Mouse (Mus musculus) neural tube, embryonic 10.5 days (tissue): ENCODE results near the gene Flt1.
"Not testable (repeated sequence)": the region's sequence is repeated elsewhere in the genome, so short reads cannot be mapped to it uniquely, and the experiment has no call there.

Experiments
- DNase-seq: peaks from one replicate; pipeline ENCODE4 v3.0.0-alpha.2; 2017; ENCODE audit warnings: low spot score; ENCODE audit errors: extremely low spot score

Gene Flt1

DNA sequence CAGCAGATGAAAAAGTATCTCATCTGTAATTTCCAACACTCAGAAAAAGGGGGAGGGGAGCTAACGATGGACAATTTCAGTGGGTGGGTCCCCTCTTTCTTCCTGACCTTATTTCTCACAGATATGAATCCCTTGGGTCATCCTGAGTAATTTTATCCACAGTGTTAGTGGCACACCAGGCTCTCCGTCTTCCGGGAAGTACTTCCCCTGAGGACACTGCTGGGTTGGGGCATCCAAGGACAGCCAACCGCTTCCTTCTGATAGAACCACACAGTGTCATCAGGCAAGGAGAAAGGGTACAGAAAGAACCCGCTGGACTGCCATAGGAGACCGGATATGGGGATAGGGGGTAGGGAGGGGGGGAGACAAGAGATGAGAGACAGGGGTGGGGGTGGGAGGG is 111.2 kb downstream of the Flt1 start:
- no peak for DNase-seq

DNA sequence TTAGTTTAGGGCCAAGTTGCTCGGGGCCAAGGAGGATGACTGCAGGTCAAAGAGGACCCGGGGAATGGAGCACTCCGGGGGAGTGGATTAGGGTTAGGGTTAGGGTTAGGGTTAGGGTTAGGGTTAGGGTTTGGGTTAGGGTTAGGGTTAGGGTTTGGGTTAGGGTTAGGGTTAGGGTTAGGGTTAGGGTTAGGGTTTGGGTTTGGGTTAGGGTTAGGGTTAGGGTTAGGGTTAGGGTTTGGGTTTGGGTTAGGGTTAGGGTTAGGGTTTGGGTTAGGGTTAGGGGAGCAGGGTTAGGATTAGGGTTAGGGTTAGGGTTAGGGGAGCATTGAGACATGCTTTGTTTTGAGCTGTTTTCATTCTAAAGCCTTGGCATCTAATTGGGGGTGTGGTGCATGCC is 114.5 kb downstream of the Flt1 start:
- DNase-seq, result not testable (repeated sequence)

DNA sequence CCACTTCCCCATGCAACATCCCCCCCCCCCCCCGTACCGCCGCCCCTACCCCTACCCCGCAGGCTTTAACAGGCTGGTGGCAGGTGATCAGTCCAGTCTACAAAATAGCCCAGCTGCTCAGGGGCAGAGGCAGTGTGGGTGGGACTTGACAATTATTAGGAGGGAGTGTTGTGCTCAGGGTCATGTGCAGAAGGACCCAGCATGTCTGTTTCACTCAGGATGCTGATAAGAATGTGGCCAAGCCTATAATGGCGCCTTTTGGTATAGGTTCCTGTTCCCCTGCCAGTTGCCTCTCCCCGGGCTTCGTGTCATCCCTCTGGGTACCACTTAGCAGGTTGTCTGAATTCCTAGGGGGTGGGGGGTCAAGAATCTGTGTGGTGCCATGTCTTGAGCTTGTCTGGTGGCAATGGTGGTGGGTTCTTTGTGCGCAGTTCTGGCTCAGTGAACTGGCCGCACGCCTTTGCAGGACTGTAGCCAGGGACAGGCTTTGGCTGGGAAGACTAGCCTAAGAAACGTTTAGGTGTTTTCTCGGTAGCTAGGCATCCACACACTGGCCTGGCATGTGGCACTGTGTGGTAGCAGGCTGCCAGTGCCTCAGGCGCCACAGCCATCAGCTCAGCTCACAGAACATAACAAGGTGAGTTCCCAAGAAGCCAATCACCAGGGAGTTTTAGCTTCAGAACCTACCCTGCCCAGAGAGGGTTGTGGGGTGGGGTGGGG is 118.4 kb downstream of the Flt1 start:
- no peak for DNase-seq

DNA sequence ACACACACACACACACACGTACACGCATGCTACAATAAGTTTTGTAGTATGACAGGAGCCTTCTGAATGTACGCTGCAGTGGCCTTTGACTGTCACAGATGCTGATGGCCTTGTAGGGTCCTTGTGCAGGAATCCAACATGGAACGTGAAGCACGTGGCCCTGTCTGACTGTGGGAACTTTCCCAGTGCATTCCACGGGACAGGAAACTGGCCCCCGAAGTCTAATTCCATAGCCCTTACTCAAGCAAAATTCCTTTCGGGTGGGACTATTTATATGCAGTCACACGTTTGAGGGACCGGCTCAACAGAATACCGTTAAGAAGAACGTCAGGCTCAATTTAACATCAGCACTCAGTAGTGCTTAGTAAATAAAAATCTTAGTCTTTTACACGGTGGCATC is 119.1 kb downstream of the Flt1 start:
- no peak for DNase-seq

DNA sequence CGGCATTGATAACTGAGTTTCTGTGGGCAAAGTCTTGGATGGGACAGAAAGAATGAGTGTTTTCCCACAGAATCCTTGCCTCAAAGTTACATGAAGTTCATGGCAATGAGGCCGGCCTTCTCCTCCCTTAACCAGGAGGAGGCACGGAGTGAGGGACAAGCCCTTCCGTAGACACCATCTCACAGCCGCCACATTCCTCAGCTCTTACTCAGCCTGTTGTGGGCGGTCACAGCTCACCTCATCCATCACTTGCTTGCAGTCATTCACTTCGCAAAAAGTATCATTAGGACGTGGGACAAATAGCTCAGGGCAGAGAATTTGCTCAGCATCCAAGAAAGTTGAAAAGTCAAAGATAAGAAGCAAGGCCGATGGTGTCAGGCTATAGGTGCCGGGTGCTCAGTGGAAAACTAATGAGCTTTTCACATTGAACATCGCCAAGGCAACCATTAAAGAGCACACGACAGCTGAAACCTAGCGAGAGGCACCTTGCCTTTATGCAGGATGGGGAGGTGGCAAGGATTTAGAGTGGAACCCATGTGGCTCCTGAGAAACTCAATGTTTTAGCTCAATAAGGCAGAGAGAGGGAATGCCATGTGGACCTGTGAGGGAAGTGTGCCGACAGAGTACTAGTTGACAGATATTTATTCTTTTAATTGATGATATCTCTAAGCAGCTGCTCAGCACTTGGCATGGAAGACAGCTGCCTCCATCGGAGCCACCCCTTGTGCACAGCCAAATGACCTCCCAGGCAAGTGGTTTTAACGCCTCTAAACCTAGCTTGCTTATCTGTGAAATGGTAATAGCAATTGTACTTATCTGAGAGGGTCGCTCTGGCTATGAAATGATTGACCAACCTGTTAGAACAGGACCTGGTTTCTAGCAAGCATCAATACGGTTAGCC is 124.1 kb downstream of the Flt1 start:
- DNase-seq, result no peak

DNA sequence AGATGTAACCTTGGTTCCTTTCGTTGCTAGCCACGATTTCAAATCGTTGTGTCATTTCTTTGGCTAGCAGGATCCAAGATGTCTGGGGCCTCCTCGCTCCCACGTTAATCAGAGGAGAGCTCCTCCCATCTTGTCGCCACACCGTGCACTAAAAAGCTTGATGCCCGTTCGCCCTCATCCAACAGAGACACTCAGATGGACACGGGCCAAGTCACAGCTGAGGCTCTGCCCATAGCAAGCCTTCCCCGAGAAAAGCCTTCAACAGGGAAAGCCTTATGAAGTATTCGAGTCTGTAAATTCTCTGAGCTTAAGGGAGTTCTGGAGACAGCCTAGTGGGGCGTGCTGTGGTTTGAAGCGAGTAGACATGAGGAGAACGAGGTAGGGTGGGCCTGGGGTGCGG is 128.0 kb downstream of the Flt1 start:
- no peak for DNase-seq

DNA sequence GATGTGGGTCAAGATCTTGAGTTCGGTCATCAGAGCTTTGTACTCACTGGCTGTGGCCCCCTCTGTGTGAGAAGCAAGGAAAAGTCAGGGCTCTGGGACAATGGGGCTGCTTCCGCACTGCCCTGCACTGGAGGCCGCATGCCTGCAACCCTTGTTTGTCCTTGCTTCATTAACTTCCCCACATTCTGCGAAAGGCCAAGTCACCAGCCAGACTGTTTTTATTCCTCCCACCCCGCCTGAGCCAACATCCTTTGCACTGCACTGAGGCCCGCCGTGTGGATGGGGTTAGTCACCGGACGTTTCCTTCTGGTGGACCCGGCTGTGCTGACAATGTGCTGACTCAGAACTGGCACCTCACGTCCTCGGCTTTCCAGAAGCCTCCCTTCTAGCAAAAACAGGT is 136.0 kb downstream of the Flt1 start:
- peak; percentile 19 for DNase-seq

DNA sequence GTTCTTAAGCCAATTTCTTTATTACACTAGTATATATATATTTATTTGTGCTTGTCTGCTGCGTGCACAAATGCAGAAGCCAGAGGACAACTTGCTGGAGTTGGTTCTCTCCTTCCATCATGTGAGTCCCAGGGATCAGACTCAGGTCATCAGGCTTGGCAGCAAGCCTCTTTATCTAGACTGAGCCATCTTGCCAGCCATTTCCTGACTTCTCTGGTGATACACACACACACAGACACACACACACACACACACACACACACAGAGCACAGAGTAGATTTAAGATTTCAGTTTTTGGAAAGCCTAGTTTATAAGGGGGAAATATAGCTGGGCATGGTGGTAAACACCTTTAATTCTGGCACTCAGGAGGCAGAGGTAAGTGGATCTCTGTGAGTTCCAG is 140.7 kb downstream of the Flt1 start:
- no peak for DNase-seq

DNA sequence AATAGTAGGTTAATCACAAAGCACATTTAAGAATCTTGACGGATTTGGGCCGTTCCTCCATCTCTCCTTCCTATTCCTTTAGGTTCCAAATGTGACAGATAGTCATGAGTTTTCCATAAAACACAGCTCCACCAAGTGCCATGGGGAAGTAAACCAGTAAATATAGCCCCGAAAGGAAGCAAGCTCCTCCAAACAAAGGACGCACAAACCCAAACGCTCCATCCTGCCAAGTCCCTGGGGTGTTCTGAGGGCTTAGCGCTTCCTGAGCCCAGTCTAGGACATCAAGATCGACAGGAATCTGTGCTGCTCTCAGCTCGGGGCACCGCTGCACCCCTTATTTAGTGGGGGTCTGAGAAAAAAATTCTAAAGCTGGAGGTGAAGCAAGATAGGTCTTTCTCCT is 141.2 kb downstream of the Flt1 start:
- no peak for DNase-seq

DNA sequence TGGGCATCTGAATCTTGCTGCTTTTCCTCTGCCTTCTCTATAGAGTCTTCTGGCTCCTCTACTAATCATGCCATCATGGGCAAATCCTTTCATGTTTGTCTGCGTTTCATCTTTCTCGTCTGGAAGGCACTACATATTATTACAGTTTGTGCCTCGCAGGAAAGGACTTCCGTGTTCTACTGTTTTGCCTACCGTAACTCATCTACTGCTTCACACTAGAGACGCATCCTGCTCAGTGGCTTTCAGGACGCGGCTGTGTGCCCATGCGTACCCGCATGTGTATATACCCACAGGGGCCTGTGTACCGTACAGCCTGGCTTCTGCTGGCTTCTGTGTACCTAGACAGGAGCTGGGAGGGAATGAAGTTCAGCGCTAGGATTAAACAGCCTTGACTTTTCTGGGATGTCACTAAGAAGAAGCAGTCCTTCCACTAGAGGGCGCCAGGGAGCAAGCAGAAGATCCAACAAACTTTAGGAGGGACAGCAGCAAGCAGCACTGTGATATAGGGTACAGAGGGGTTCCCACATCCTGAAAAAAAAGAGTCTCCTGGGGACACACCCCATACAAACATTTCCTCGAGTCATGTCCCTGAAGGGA is 142.0 kb downstream of the Flt1 start:
- DNase-seq, result peak; percentile 88

DNA sequence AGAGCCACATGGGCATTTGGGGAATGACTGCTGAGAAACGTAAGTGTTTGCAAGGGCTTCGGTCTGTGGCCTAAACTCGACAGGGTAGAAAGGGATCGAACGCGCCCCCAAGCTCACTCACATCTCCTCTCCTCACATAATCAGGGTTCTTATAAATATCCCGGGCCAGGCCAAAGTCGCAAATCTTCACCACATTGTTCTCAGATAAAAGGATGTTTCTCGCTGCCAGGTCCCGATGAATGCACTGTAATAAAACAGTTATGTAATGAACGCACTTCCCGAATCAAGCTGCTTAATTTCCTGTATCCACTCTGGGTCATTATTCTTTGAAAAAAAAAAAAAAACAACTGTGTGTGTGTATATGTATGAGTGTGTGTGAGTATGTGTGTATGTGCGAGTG is 145.6 kb downstream of the Flt1 start:
- no peak for DNase-seq

DNA sequence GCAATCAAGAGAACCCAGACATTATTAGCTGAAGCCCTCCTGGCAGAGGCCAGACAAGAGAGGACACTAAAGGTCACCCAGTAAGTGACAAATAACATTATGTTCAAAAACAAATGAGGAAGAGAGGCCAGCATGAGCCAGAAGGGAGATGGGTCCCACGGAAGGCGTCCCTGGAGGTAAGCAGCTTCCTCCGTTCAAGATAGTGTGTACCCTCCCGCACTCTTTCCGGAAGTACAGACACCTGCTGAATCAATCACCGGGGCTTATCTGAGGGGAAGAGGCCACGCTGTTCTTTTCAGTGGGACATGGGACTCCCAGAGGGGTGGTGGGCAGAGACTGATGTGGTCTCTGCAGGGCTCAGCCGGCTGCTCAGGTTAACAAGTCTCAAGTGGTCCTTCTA is 146.1 kb downstream of the Flt1 start:
- no peak for DNase-seq

DNA sequence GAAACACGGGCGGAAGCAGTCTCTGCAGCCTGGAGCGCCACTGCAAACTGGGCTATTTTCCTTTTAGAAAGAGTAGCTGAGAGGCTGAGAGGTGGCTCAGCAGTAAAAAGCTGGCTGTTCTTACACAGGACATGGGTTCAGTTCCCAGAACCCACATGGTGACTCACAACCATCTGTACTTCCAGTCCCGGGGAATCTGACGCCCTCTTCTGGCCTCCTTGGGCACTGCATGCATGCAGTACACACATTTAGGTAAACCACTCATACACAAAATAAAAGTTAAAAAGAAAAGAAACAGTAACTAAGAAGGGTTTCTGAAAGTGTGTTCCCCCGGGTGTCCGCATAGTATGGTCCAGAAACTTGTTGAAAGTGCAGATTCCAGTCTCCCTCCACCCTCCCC is 146.7 kb downstream of the Flt1 start:
- DNase-seq, result no peak

DNA sequence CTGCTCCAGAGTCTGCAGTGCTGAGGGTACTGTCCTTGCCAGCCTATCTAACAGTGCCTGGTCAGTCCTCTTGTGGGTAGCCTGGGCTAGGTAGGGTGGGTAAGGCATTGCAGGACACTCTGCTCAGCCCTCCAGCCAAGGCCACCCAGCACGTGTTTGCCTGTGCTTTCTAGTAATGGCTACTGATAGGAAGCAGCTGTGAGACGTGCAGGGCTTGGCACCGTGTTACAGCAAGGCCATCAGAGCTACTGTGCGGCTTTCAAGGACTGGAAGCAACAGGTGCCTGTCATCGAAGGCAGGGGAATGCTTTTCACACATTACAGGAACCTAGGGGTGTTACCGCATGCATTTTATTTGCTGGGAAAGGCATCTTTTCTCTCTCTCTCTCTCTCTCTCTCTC is 148.8 kb downstream of the Flt1 start:
- no peak for DNase-seq

DNA sequence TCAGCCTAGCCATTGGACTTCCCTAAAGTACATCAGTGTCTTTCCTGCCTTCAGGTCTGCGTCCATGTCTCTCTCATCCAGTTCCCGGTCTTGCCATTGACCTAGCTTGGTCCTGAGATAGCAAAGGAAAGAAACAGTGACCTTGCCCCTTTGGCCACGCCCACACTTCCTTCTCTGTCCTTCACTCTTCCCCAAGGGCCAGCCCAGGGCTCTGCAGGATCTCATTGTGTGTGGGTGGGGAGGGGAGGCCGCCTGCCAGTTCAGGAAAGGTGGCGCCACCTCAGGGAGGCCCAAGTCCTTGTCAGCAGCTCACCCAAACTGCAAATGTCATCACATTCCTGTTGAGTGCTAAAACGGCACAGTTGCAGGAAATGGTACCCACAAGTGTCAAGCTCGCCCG is 151.3 kb downstream of the Flt1 start:
- DNase-seq, result no peak

DNA sequence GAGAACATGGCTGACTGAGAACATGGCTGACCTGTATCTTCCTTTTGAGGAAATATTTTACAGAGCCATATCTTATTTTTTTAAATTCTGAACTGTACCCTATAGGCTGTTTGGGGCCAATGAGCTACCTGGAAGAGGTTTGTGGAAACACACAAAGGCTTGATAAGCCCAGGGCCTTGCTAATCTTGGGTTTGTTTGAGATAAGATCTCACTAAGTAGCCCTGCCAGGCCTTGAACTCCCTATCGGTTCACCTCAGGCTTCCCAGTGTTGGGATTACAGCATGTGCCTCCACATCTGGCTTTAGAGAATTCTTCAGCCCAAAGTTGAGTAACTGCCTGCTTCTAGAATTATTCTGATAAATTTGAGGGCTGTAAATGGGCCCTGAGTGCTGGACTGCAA is 152.3 kb downstream of the Flt1 start:
- no peak for DNase-seq

DNA sequence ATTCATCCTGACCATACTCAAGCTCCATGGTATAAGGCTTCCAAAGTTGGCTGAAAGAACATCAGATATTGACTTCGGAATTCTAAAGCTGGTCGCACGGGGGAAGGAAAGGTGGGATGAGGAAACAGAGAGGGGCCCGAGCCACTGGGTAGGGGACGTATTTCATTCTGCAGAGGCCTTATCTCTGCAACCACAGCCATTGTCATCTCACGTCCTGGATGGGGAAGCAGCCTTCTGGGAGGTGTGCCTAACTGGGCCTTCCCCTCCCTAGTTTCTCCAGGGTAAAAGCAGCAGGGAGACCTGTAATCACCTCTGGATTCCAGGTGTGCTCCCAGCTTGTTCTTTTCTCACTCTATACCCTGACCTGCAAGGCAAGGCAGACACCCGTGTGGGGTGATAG is 153.1 kb downstream of the Flt1 start:
- DNase-seq, result no peak

DNA sequence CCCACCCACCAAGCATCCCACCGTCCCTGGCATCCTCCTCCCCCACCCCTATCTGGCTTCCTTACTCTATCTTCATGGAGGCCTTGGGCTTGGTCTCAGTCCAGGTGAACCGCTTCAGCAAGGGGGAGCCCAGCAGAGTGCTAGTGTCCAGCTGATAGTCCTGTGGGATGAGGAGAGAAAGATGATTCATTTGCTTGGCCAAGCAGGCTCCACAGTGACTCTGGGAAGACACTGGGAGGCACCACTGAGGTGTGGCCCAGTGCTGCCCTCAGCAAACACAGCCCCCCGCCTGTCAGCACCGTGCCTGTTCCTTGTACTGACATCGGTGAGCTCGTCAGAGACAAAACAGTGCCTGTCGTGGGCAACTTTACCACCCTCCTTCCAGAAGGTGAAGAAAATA is 159.5 kb downstream of the Flt1 start:
- DNase-seq, result no peak

DNA sequence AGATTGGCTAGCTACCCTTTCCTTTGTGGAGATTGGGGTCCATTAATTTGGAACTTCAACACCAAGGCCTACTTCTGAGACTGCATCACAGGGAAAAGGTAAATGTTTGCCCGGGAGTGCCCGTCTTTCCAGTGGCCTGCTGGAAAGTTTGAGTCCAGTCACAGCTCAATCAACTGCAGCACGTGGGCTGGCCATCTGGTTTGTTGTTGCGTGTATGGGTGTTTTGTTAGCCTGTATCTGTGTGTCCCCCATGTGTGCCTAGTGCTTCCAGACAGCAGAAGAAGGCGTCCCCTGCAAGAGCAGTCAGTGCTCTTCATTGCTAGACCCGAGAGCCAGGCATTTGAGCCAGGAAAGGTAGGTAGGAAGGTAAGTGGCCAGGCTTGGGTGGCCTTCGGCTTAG is 160.4 kb downstream of the Flt1 start:
- no peak for DNase-seq

DNA sequence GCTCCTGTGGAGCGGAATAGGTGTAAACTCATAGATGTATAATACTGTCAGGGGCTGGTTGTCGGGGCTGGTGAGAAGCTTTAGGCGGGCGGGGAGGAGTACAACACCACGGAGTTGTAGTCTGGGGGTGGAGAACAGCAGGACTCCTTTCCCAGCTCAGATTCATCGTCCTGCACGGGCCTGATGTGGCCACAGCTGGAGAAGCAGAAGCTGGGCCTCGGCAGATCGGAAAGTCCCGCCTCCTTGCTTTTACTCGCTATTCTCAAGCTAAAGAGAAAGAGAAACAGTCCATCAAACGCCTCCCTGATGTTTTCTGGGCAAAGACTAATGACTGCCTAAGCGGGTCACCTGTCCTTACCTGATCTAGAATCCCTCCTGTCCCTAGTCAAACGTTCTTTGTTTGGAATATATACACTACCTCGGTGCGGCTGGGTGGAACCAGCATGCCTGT is 161.6 kb downstream of the Flt1 start:
- no peak for DNase-seq

DNA sequence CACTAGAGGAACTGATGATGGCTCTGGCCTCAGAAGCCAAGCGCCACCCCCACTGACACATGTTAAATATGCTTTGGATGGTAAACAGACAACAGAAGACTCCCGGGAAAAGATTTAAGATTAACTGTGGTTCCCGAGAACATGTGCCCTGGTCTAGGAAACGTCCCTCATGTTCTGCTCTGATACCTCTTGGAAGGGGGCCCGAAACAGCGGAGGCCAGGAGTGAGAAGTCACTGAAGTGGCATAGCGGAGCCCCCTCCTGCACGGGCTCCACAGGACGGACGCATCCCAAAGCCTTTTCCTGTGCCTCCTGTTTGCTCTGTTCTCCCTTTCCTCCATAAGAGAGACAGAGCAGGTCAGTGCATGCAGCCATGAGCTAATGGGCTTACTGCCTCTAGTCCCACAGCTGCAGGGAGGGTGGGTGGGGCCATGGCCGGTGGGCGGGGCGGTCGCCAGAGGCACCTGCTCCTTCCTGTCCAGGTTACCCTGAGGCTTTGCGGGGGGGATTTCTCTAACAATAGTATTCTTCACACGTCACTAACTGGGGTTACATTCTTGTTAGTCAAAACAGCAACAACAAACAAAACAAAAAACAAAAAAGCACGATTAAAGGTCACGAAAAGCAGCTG is 162.2 kb downstream of the Flt1 start:
- DNase-seq, result no peak

DNA sequence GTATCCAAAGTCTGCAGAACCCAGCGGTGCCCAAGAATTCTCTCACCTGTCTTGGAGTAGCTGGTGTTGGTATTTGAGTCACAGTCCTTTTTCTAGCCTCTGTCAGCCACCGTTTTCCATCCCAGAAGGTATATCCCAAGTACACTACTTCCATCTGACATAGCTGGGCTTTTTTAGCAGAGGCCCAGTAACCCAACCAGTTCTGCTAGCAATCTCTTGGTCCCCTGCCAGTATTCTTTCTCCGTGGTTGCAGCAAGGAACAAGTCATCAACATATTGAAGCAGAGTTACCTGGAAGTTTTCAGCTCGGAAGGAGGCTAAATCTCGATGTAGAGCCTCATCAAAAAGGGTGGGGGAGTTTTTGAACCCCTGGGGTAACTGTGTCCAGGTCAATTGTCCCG is 168.2 kb downstream of the Flt1 start:
- DNase-seq, result not testable (repeated sequence)
